Mouse (Mus musculus) brown adipose tissue, adult 24 weeks (tissue): ENCODE measurements at regions not wholly inside any gene's neighbourhood (a gene's known extent, or its start where the extent isn't known, plus 50 kb on each side); places are given as distances from the start of the nearest gene placed in this dataset.

ENCODE experiments used
- H3K27ac ChIP-seq: fragments of 200-500 bp; replicated peaks from 2 replicates; pipeline ENCODE4 v1.5.1; 2012; ENCODE audit warnings: low read depth, mild to moderate bottlenecking, low read length
- H3K4me1 ChIP-seq: fragments of 200-500 bp; 2 replicates; pipeline ENCODE4 v1.6.1; 2012; ENCODE audit warnings: low read length, mixed read lengths; ENCODE audit not compliant: control insufficient read depth, insufficient read depth, insufficient read length
- H3K4me3 ChIP-seq: fragments of 200-500 bp; 2 replicates; pipeline ENCODE4 v1.5.1; 2012; ENCODE audit warnings: low read depth, mild to moderate bottlenecking, low read length, moderate library complexity; ENCODE audit not compliant: insufficient read depth

GRCm38 (mm10) chr10:38909843-38910242 is 55.5 kb upstream of the Lama4 start:
- Histone ChIP-seq H3K4me3 (no peak overlapping the region), H3K4me1 (peaks cover 4% of the 10 kb centered on the region; the same call in 1 of the 2 replicates), H3K27ac (no peak overlapping the region)

GRCm38 (mm10) chr10:38913013-38913412 is 52.3 kb upstream of the Lama4 start:
- Histone ChIP-seq H3K4me3 (no peak overlapping the region), H3K4me1 (peaks cover 2% of the 10 kb centered on the region; the same call in 1 of the 2 replicates), H3K27ac (no peak overlapping the region)
